Mouse (Mus musculus) erythroblast, embryonic 14.5 days (primary cell): Measurements from ENCODE around the gene Klhl21.

Experiments used
- GATA1 ChIP-seq: IDR thresholded peaks from 2 replicates; pipeline ENCODE4 v1.6.1; 2012; ENCODE audit warnings: low read length, inconsistent platforms, mixed read lengths
- TAL1 ChIP-seq: IDR thresholded peaks from 3 replicates; pipeline ENCODE4 v1.6.1; 2012; ENCODE audit warnings: low read length, inconsistent platforms, mixed read lengths

DNA sequence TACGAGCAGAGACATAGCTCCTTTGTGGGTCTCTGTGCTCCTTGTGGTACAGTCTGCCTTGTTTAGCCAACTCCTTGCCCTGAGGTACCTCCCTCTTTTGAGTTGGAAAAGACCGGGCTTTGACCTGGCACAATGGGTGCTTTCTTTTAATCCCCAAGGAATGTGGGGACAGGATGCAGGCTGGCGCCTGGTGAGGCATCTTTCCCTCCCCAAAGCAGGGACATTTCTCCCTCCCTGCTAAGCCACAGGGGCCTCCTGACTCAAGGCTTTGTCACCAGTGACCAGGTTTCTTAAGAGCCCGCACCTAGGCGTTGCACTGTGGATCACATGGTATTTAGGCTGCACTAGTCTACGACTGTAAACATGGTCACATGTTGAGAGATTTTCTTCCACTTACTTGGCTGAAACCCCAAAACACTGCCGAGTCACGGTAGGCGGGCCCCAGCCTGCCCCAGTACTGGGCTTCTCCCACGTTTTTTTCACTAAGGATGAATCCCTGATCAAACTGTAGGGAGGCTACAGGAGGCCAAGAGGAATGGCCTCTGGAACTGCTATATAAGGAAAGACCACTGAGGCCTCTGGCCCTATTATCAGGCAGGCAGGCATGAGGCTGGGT, 1.6 kb downstream of the Klhl21 start:
- TF ChIP-seq GATA1 (no peak), TAL1 (no peak)
